Comparison of ENCODE assay signal across 27 mouse cellular contexts in genomic region chr5:74438353-74438752, GRCm38 (mm10).
"Had no signal": no experiment of that assay in that cellular context is flagged by ENCODE, and none has a peak within 500 bp of the region (broad histone marks: within the 10 kb centered on the region; RNA-seq: fewer than 3 reads in every experiment).

No protein-coding gene starts in this region.

- H3K36me3 ChIP-seq: embryonic facial prominence, embryonic 10.5 days; embryonic facial prominence, embryonic 12.5 days; embryonic facial prominence, embryonic 13.5 days; embryonic facial prominence, embryonic 15.5 days; forebrain, embryonic 10.5 days; forebrain, embryonic 12.5 days; forebrain, embryonic 15.5 days had no signal

- DNase-seq: cerebellum, adult 18-20 months; cerebellum, adult 2 months; cerebellum, adult 8-10 months; cerebellum, adult 9-10 months; cerebellum, adult 9-11 months; cerebellum, postnatal 10 days; cerebellum, postnatal 14 days; cerebellum, postnatal 25 days; cerebellum, postnatal 36 days; embryo, embryonic 11 days; forebrain, postnatal 0 days; gastrocnemius, adult 2 months; gastrocnemius, postnatal 10 days; gastrocnemius, postnatal 14 days; gastrocnemius, postnatal 25 days; gastrocnemius, postnatal 36 days had no signal

- H3K4me3 ChIP-seq: embryonic facial prominence, embryonic 10.5 days; embryonic facial prominence, embryonic 12.5 days; embryonic facial prominence, embryonic 13.5 days; embryonic facial prominence, embryonic 15.5 days; erythroblast, embryonic 14.5 days; forebrain, embryonic 10.5 days; forebrain, embryonic 12.5 days; forebrain, embryonic 13.5 days; forebrain, embryonic 15.5 days; gastrocnemius, adult 2 months had no signal

- H3K4me2 ChIP-seq: embryonic facial prominence, embryonic 12.5 days; embryonic facial prominence, embryonic 13.5 days; embryonic facial prominence, embryonic 15.5 days; forebrain, embryonic 12.5 days; forebrain, embryonic 13.5 days; forebrain, embryonic 15.5 days had no signal

- H3K9ac ChIP-seq: embryonic facial prominence, embryonic 12.5 days; embryonic facial prominence, embryonic 13.5 days; embryonic facial prominence, embryonic 15.5 days; forebrain, embryonic 12.5 days; forebrain, embryonic 13.5 days; forebrain, embryonic 15.5 days; forebrain, postnatal 0 days had no signal

- H3K4me1 ChIP-seq: forebrain, embryonic 12.5 days had no signal

- H3K27me3 ChIP-seq: embryonic facial prominence, embryonic 12.5 days; embryonic facial prominence, embryonic 13.5 days; embryonic facial prominence, embryonic 15.5 days; forebrain, embryonic 12.5 days; forebrain, embryonic 13.5 days; forebrain, embryonic 15.5 days had no signal

- ATAC-seq: forebrain, embryonic 13.5 days; forebrain, embryonic 14.5 days; forebrain, embryonic 15.5 days; forebrain, embryonic 16.5 days; forebrain, postnatal 0 days had no signal

- H3K27ac ChIP-seq: embryonic facial prominence, embryonic 10.5 days; embryonic facial prominence, embryonic 12.5 days; embryonic facial prominence, embryonic 13.5 days; embryonic facial prominence, embryonic 15.5 days; forebrain, embryonic 10.5 days; forebrain, embryonic 12.5 days; forebrain, embryonic 13.5 days; forebrain, embryonic 15.5 days had no signal

- H3K9me3 ChIP-seq: embryonic facial prominence, embryonic 12.5 days; embryonic facial prominence, embryonic 13.5 days; embryonic facial prominence, embryonic 15.5 days; forebrain, embryonic 10.5 days; forebrain, embryonic 12.5 days; forebrain, embryonic 13.5 days; forebrain, embryonic 15.5 days had no signal
